Mouse (Mus musculus): ENCODE results near the gene Ilf3. TPM values are rescaled to one million over a fixed set of nuclear protein-coding genes. Genes with fewer than 3 reads are reported as not detected.

The Ilf3 gene
- polyA plus RNA-seq, 1 experiment = 30.7 TPM

GRCm38 (mm10) chr9:21426525-21426924 lies 58.9 kb downstream of the Ilf3 start:
- 31% methylated on average over 2 of the region's 2 CpGs for WGBS
- peaks cover 2% of the 10 kb centered on the region for H3K36me3 ChIP-seq (ENCODE audit: control insufficient read depth, insufficient read depth, low read length)

GRCm38 (mm10) chr9:21427773-21428172 lies 60.1 kb downstream of the Ilf3 start:
- H3K27ac ChIP-seq (ENCODE audit: insufficient read depth, low read depth, low read length) = no peak overlapping the region
- WGBS = 76% methylated on average over 2 of the region's 2 CpGs
- no peak overlapping the region for H3K4me3 ChIP-seq (ENCODE audit: low read depth, low read length)
- peaks cover 2% of the 10 kb centered on the region for H3K36me3 ChIP-seq (ENCODE audit: control insufficient read depth, insufficient read depth, low read length)
- H3K4me1 ChIP-seq (ENCODE audit: control insufficient read depth, insufficient read depth, insufficient read length, low read length) = peaks cover 21% of the 10 kb centered on the region
- TF ChIP-seq POLR2A (IDR thresholded peaks at IDR 0.05; ENCODE audit: low read depth, low read length) = no peak
- no peak for TF ChIP-seq CTCF (IDR thresholded peaks at IDR 0.05; ENCODE audit: extremely low read depth, insufficient read length, insufficient replicate concordance, low read depth, low read length)
- no peaks in the 10 kb centered on the region for H3K27me3 ChIP-seq (ENCODE audit: control insufficient read depth, insufficient read depth, low read length)

More at GRCm38 (mm10) chr9:21426525-21426924, 58.9 kb downstream of the Ilf3 start:
- H3K27ac ChIP-seq (ENCODE audit: insufficient read depth, low read depth, low read length) = peak overlapping the region; percentile 19
- H3K4me3 ChIP-seq (ENCODE audit: low read depth, low read length) = 0 out of 2 replicates have a peak overlapping the region, but pooled peaks have one; percentile 16
- TF ChIP-seq POLR2A (IDR thresholded peaks at IDR 0.05; ENCODE audit: low read depth, low read length) (no peak), CTCF (IDR thresholded peaks at IDR 0.05; ENCODE audit: extremely low read depth, insufficient read length, insufficient replicate concordance, low read depth, low read length) (no peak)
- no peaks in the 10 kb centered on the region for H3K27me3 ChIP-seq (ENCODE audit: control insufficient read depth, insufficient read depth, low read length)
- peaks cover 21% of the 10 kb centered on the region for H3K4me1 ChIP-seq (ENCODE audit: control insufficient read depth, insufficient read depth, insufficient read length, low read length)

- Histone ChIP-seq H3K36me3 (ENCODE audit: control insufficient read depth, insufficient read depth, low read length) (peaks cover 2% of the 10 kb centered on the region), H3K4me3 (ENCODE audit: low read depth, low read length) (no peak overlapping the region), H3K27ac (ENCODE audit: insufficient read depth, low read depth, low read length) (no peak overlapping the region), H3K27me3 (ENCODE audit: control insufficient read depth, insufficient read depth, low read length) (no peaks in the 10 kb centered on the region), H3K4me1 (ENCODE audit: control insufficient read depth, insufficient read depth, insufficient read length, low read length) (peaks cover 21% of the 10 kb centered on the region)
- 75% methylated on average over 6 of the region's 6 CpGs for WGBS
- TF ChIP-seq POLR2A (IDR thresholded peaks at IDR 0.05; ENCODE audit: low read depth, low read length) = no peak
- no peak for TF ChIP-seq CTCF (IDR thresholded peaks at IDR 0.05; ENCODE audit: extremely low read depth, insufficient read length, insufficient replicate concordance, low read depth, low read length)
These were observed 60.5 kb downstream of the Ilf3 start for GRCm38 (mm10) chr9:21428178-21428577.

- H3K27me3 ChIP-seq (ENCODE audit: control insufficient read depth, insufficient read depth, low read length) = no peaks in the 10 kb centered on the region
- no peak overlapping the region for H3K27ac ChIP-seq (ENCODE audit: insufficient read depth, low read depth, low read length)
- peaks cover 2% of the 10 kb centered on the region for H3K36me3 ChIP-seq (ENCODE audit: control insufficient read depth, insufficient read depth, low read length)
- peaks cover 26% of the 10 kb centered on the region for H3K4me1 ChIP-seq (ENCODE audit: control insufficient read depth, insufficient read depth, insufficient read length, low read length)
- TF ChIP-seq POLR2A (IDR thresholded peaks at IDR 0.05; ENCODE audit: low read depth, low read length) (no peak), CTCF (IDR thresholded peaks at IDR 0.05; ENCODE audit: extremely low read depth, insufficient read length, insufficient replicate concordance, low read depth, low read length) (no peak)
- no peak overlapping the region for H3K4me3 ChIP-seq (ENCODE audit: low read depth, low read length)
- WGBS = 73% methylated on average over 7 of the region's 7 CpGs
These were observed 63.1 kb downstream of the Ilf3 start for GRCm38 (mm10) chr9:21430724-21431123.

- H3K27me3 ChIP-seq (ENCODE audit: control insufficient read depth, insufficient read depth, low read length) = no peaks in the 10 kb centered on the region
- WGBS = 76% methylated on average over 7 of the region's 7 CpGs
- H3K27ac ChIP-seq (ENCODE audit: insufficient read depth, low read depth, low read length) = no peak overlapping the region
These were observed 64.4 kb downstream of the Ilf3 start for GRCm38 (mm10) chr9:21432066-21432465.

GRCm38 (mm10) chr9:21433766-21434165 lies 66.1 kb downstream of the Ilf3 start:
- no peaks in the 10 kb centered on the region for H3K27me3 ChIP-seq (ENCODE audit: control insufficient read depth, insufficient read depth, low read length)
- WGBS = 85% methylated on average over 8 of the region's 8 CpGs
- TF ChIP-seq POLR2A (IDR thresholded peaks at IDR 0.05; ENCODE audit: low read depth, low read length) (no peak), CTCF (IDR thresholded peaks at IDR 0.05; ENCODE audit: extremely low read depth, insufficient read length, insufficient replicate concordance, low read depth, low read length) (no peak)
- peaks cover 2% of the 10 kb centered on the region for H3K36me3 ChIP-seq (ENCODE audit: control insufficient read depth, insufficient read depth, low read length)
- peaks cover 23% of the 10 kb centered on the region for H3K4me1 ChIP-seq (ENCODE audit: control insufficient read depth, insufficient read depth, insufficient read length, low read length)
- no peak overlapping the region for H3K27ac ChIP-seq (ENCODE audit: insufficient read depth, low read depth, low read length)
- no peak overlapping the region for H3K4me3 ChIP-seq (ENCODE audit: low read depth, low read length)

More at GRCm38 (mm10) chr9:21432066-21432465, 64.4 kb downstream of the Ilf3 start:
- H3K4me3 ChIP-seq (ENCODE audit: low read depth, low read length) = no peak overlapping the region
- TF ChIP-seq POLR2A (IDR thresholded peaks at IDR 0.05; ENCODE audit: low read depth, low read length) (no peak), CTCF (IDR thresholded peaks at IDR 0.05; ENCODE audit: extremely low read depth, insufficient read length, insufficient replicate concordance, low read depth, low read length) (no peak)
- peaks cover 2% of the 10 kb centered on the region for H3K36me3 ChIP-seq (ENCODE audit: control insufficient read depth, insufficient read depth, low read length)
- H3K4me1 ChIP-seq (ENCODE audit: control insufficient read depth, insufficient read depth, insufficient read length, low read length) = peaks cover 33% of the 10 kb centered on the region

- no peaks in the 10 kb centered on the region for H3K27me3 ChIP-seq (ENCODE audit: control insufficient read depth, insufficient read depth, low read length)
- TF ChIP-seq POLR2A (IDR thresholded peaks at IDR 0.05; ENCODE audit: low read depth, low read length) = no peak
- no peak for TF ChIP-seq CTCF (IDR thresholded peaks at IDR 0.05; ENCODE audit: extremely low read depth, insufficient read length, insufficient replicate concordance, low read depth, low read length)
- H3K4me3 ChIP-seq (ENCODE audit: low read depth, low read length) = no peak overlapping the region
- peaks cover 2% of the 10 kb centered on the region for H3K36me3 ChIP-seq (ENCODE audit: control insufficient read depth, insufficient read depth, low read length)
- no peak overlapping the region for H3K27ac ChIP-seq (ENCODE audit: insufficient read depth, low read depth, low read length)
- WGBS = 65% methylated on average over 2 of the region's 2 CpGs
- peaks cover 24% of the 10 kb centered on the region for H3K4me1 ChIP-seq (ENCODE audit: control insufficient read depth, insufficient read depth, insufficient read length, low read length)
These were observed 66.7 kb downstream of the Ilf3 start for GRCm38 (mm10) chr9:21434410-21434809.
